Mouse (Mus musculus): Measurements from ENCODE around the gene Mtg2. TPM values are rescaled to one million over a fixed set of nuclear protein-coding genes. Genes with fewer than 3 reads are reported as not detected.
A peak's percentile ranks its signal among the peaks of the same experiment; 100 is the strongest.

The Mtg2 gene
- polyA plus RNA-seq, 1 experiment = 17.4 TPM

- Histone ChIP-seq H3K4me1 (ENCODE audit: control insufficient read depth, insufficient read depth, insufficient read length, low read length) (peaks cover 7% of the 10 kb centered on the region), H3K27ac (replicated peaks; ENCODE audit: low read depth, low read length) (no peak overlapping the region), H3K4me3 (ENCODE audit: insufficient read depth, low read depth, low read length) (peak overlapping the region; percentile 99)
Measured at GRCm38 (mm10) chr2:180042858-180043515, 27.4 kb upstream of the Mtg2 start.

GRCm38 (mm10) chr2:180045283-180045682 is 25.1 kb upstream of the Mtg2 start:
- no peak overlapping the region for H3K4me3 ChIP-seq (ENCODE audit: insufficient read depth, low read depth, low read length)
- H3K27ac ChIP-seq (replicated peaks; ENCODE audit: low read depth, low read length) = no peak overlapping the region
- H3K4me1 ChIP-seq (ENCODE audit: control insufficient read depth, insufficient read depth, insufficient read length, low read length) = peaks cover 7% of the 10 kb centered on the region

GRCm38 (mm10) chr2:180047580-180047979 is 22.8 kb upstream of the Mtg2 start:
- H3K4me3 ChIP-seq (ENCODE audit: insufficient read depth, low read depth, low read length) = no peak overlapping the region
- no peak overlapping the region for H3K27ac ChIP-seq (replicated peaks; ENCODE audit: low read depth, low read length)
- H3K4me1 ChIP-seq (ENCODE audit: control insufficient read depth, insufficient read depth, insufficient read length, low read length) = no peaks in the 10 kb centered on the region

- Histone ChIP-seq H3K27ac (replicated peaks; ENCODE audit: low read depth, low read length) (no peak overlapping the region), H3K4me3 (ENCODE audit: insufficient read depth, low read depth, low read length) (no peak overlapping the region), H3K4me1 (ENCODE audit: control insufficient read depth, insufficient read depth, insufficient read length, low read length) (no peaks in the 10 kb centered on the region)
Measured at GRCm38 (mm10) chr2:180047980-180048635, 22.3 kb upstream of the Mtg2 start.

GRCm38 (mm10) chr2:180050986-180051385 is 19.4 kb upstream of the Mtg2 start:
- H3K4me1 ChIP-seq (ENCODE audit: control insufficient read depth, insufficient read depth, insufficient read length, low read length) = no peaks in the 10 kb centered on the region
- H3K27ac ChIP-seq (replicated peaks; ENCODE audit: low read depth, low read length) = no peak overlapping the region

GRCm38 (mm10) chr2:180051986-180052733 is 18.2 kb upstream of the Mtg2 start:
- Histone ChIP-seq H3K27ac (replicated peaks; ENCODE audit: low read depth, low read length) (no peak overlapping the region), H3K4me3 (ENCODE audit: insufficient read depth, low read depth, low read length) (no peak overlapping the region), H3K4me1 (ENCODE audit: control insufficient read depth, insufficient read depth, insufficient read length, low read length) (no peaks in the 10 kb centered on the region)

More at GRCm38 (mm10) chr2:180050986-180051385, 19.4 kb upstream of the Mtg2 start:
- no peak overlapping the region for H3K4me3 ChIP-seq (ENCODE audit: insufficient read depth, low read depth, low read length)

- Histone ChIP-seq H3K4me1 (ENCODE audit: control insufficient read depth, insufficient read depth, insufficient read length, low read length) (no peaks in the 10 kb centered on the region), H3K27ac (replicated peaks; ENCODE audit: low read depth, low read length) (no peak overlapping the region), H3K4me3 (ENCODE audit: insufficient read depth, low read depth, low read length) (no peak overlapping the region)
Measured at GRCm38 (mm10) chr2:180053001-180053400, 17.4 kb upstream of the Mtg2 start.

GRCm38 (mm10) chr2:180063338-180064131 is 6.9 kb upstream of the Mtg2 start:
- no peak overlapping the region for H3K4me3 ChIP-seq (ENCODE audit: insufficient read depth, low read depth, low read length)
- no peaks in the 10 kb centered on the region for H3K4me1 ChIP-seq (ENCODE audit: control insufficient read depth, insufficient read depth, insufficient read length, low read length)
- no peak overlapping the region for H3K27ac ChIP-seq (replicated peaks; ENCODE audit: low read depth, low read length)

- Histone ChIP-seq H3K27ac (replicated peaks; ENCODE audit: low read depth, low read length) (peak overlapping the region; percentile 83), H3K4me1 (ENCODE audit: control insufficient read depth, insufficient read depth, insufficient read length, low read length) (peaks cover 3% of the 10 kb centered on the region), H3K4me3 (ENCODE audit: insufficient read depth, low read depth, low read length) (peak overlapping the region; percentile 92)
Measured at GRCm38 (mm10) chr2:180069770-180070480, 463 bp upstream of the Mtg2 start.

- H3K4me1 ChIP-seq (ENCODE audit: control insufficient read depth, insufficient read depth, insufficient read length, low read length) = peaks cover 3% of the 10 kb centered on the region
- no peak overlapping the region for H3K4me3 ChIP-seq (ENCODE audit: insufficient read depth, low read depth, low read length)
- no peak overlapping the region for H3K27ac ChIP-seq (replicated peaks; ENCODE audit: low read depth, low read length)
Measured at GRCm38 (mm10) chr2:180071671-180072070, 1.3 kb downstream of the Mtg2 start.

GRCm38 (mm10) chr2:180072886-180073285 is 2.5 kb downstream of the Mtg2 start:
- no peak overlapping the region for H3K4me3 ChIP-seq (ENCODE audit: insufficient read depth, low read depth, low read length)
- H3K4me1 ChIP-seq (ENCODE audit: control insufficient read depth, insufficient read depth, insufficient read length, low read length) = peaks cover 3% of the 10 kb centered on the region
- H3K27ac ChIP-seq (replicated peaks; ENCODE audit: low read depth, low read length) = no peak overlapping the region

GRCm38 (mm10) chr2:180077622-180078021 is 7.2 kb downstream of the Mtg2 start:
- Histone ChIP-seq H3K4me1 (ENCODE audit: control insufficient read depth, insufficient read depth, insufficient read length, low read length) (no peaks in the 10 kb centered on the region), H3K27ac (replicated peaks; ENCODE audit: low read depth, low read length) (no peak overlapping the region), H3K4me3 (ENCODE audit: insufficient read depth, low read depth, low read length) (no peak overlapping the region)

- no peak overlapping the region for H3K4me3 ChIP-seq (ENCODE audit: insufficient read depth, low read depth, low read length)
- no peak overlapping the region for H3K27ac ChIP-seq (replicated peaks; ENCODE audit: low read depth, low read length)
- H3K4me1 ChIP-seq (ENCODE audit: control insufficient read depth, insufficient read depth, insufficient read length, low read length) = no peaks in the 10 kb centered on the region
Measured at GRCm38 (mm10) chr2:180080680-180081079, 10.3 kb downstream of the Mtg2 start.

GRCm38 (mm10) chr2:180083063-180083462 is 12.7 kb downstream of the Mtg2 start:
- H3K27ac ChIP-seq (replicated peaks; ENCODE audit: low read depth, low read length) = no peak overlapping the region
- no peaks in the 10 kb centered on the region for H3K4me1 ChIP-seq (ENCODE audit: control insufficient read depth, insufficient read depth, insufficient read length, low read length)
- no peak overlapping the region for H3K4me3 ChIP-seq (ENCODE audit: insufficient read depth, low read depth, low read length)

All from brown adipose tissue, adult 24 weeks (tissue).